15 mouse cellular contexts compared by ENCODE assay signal in genomic region chr3:8288437-8288836, GRCm38 (mm10).
DNase-seq lines count a peak whose midpoint lies in the region; ATAC-seq and TF ChIP-seq lines count a peak whose summit lies in the region.
"Had no signal": no experiment of that assay in that cellular context is flagged by ENCODE, and none has a peak within 500 bp of the region (broad histone marks: within the 10 kb centered on the region; RNA-seq: fewer than 3 reads in every experiment).

No protein-coding gene starts in this region.

- H3K4me3 ChIP-seq in embryonic facial prominence, embryonic 14.5 days (ENCODE audit: low read depth, low read length) = no peak overlapping the region
- H3K4me3 ChIP-seq in embryonic facial prominence, embryonic 10.5 days = no peak overlapping the region
- H3K4me3 ChIP-seq in midbrain, postnatal 0 days (ENCODE audit: low read depth, low read length) = no peak overlapping the region
- H3K4me3 ChIP-seq in midbrain, embryonic 13.5 days (replicated peaks) = no peak overlapping the region
- no peak overlapping the region for H3K4me3 ChIP-seq in forebrain, embryonic 16.5 days (replicated peaks; ENCODE audit: low read length)
- H3K4me3 ChIP-seq: embryonic facial prominence, embryonic 15.5 days; hindbrain, embryonic 15.5 days; limb, embryonic 12.5 days; liver, embryonic 15.5 days had no signal

- peak; percentile 81 for DNase-seq in embryonic facial prominence, embryonic 14.5 days (ENCODE audit: low spot score)
- no peak for DNase-seq in embryonic facial prominence, embryonic 10.5 days (ENCODE audit: low spot score)
- peak; percentile 14 for DNase-seq in midbrain, postnatal 0 days (ENCODE audit: low spot score)
- DNase-seq in cerebellum, postnatal 25 days = peak; percentile 42 to 71
- peak; percentile 31 for DNase-seq in large intestine, adult 2 months (ENCODE audit: low read depth, low spot score)
- DNase-seq in urinary bladder, postnatal 4 days (ENCODE audit: low spot score in 2 of 2) = no peak
- DNase-seq: forebrain, postnatal 0 days; heart, postnatal 10 days; right cerebral cortex, postnatal 14 days had no signal

- H3K9ac ChIP-seq in embryonic facial prominence, embryonic 14.5 days (ENCODE audit: low read depth, low read length) = no peak overlapping the region
- H3K9ac ChIP-seq in midbrain, postnatal 0 days (replicated peaks; ENCODE audit: low read length, poor library complexity, severe bottlenecking) = no peak overlapping the region
- H3K9ac ChIP-seq in midbrain, embryonic 13.5 days (replicated peaks) = no peak overlapping the region
- H3K9ac ChIP-seq in forebrain, embryonic 16.5 days (replicated peaks; ENCODE audit: low read depth, low read length) = no peak overlapping the region
- H3K9ac ChIP-seq: embryonic facial prominence, embryonic 15.5 days; forebrain, postnatal 0 days; hindbrain, embryonic 15.5 days; limb, embryonic 12.5 days; liver, embryonic 15.5 days had no signal

- H3K27ac ChIP-seq in embryonic facial prominence, embryonic 14.5 days (replicated peaks; ENCODE audit: low read depth, low read length) = no peak overlapping the region
- H3K27ac ChIP-seq in embryonic facial prominence, embryonic 10.5 days (replicated peaks) = no peak overlapping the region
- no peak overlapping the region for H3K27ac ChIP-seq in midbrain, postnatal 0 days (ENCODE audit: low read depth, low read length)
- no peak overlapping the region for H3K27ac ChIP-seq in midbrain, embryonic 13.5 days
- no peak overlapping the region for H3K27ac ChIP-seq in forebrain, embryonic 16.5 days (ENCODE audit: low read length)
- H3K27ac ChIP-seq: embryonic facial prominence, embryonic 15.5 days; hindbrain, embryonic 15.5 days; limb, embryonic 12.5 days; liver, embryonic 15.5 days had no signal

- TF ChIP-seq CTCF in midbrain, postnatal 0 days (IDR thresholded peaks at IDR 0.05) = no peak

- 41% methylated on average over 1 of the region's 1 CpGs for WGBS in embryonic facial prominence, embryonic 14.5 days
- 85% methylated on average over 1 of the region's 1 CpGs for WGBS in embryonic facial prominence, embryonic 10.5 days
- WGBS in midbrain, postnatal 0 days = 76% methylated on average over 1 of the region's 1 CpGs
- WGBS in midbrain, embryonic 13.5 days = 92% methylated on average over 1 of the region's 1 CpGs
- 23% methylated on average over 1 of the region's 1 CpGs for WGBS in large intestine, adult 2 months
- 80% methylated on average over 1 of the region's 1 CpGs for WGBS in forebrain, embryonic 16.5 days

- peak; percentile 65 for ATAC-seq in embryonic facial prominence, embryonic 14.5 days (ENCODE audit: low read depth)
- no peak for ATAC-seq in midbrain, postnatal 0 days (ENCODE audit: low FRiP score)
- ATAC-seq in midbrain, embryonic 13.5 days = no peak
- no peak for ATAC-seq in forebrain, embryonic 16.5 days
- ATAC-seq: forebrain, postnatal 0 days had no signal

- no peak overlapping the region for H3K4me2 ChIP-seq in embryonic facial prominence, embryonic 14.5 days (ENCODE audit: low read depth, low read length)
- H3K4me2 ChIP-seq in midbrain, postnatal 0 days (ENCODE audit: low read depth, low read length, poor library complexity, severe bottlenecking) = no peak overlapping the region
- H3K4me2 ChIP-seq in midbrain, embryonic 13.5 days (replicated peaks) = no peak overlapping the region
- H3K4me2 ChIP-seq in forebrain, embryonic 16.5 days (ENCODE audit: low read length) = no peak overlapping the region
- H3K4me2 ChIP-seq: embryonic facial prominence, embryonic 15.5 days; hindbrain, embryonic 15.5 days; limb, embryonic 12.5 days; liver, embryonic 15.5 days had no signal

- H3K9me3 ChIP-seq in embryonic facial prominence, embryonic 14.5 days (ENCODE audit: control insufficient read depth, low read length) = no peaks in the 10 kb centered on the region
- no peaks in the 10 kb centered on the region for H3K9me3 ChIP-seq in embryonic facial prominence, embryonic 10.5 days
- H3K9me3 ChIP-seq in midbrain, postnatal 0 days (ENCODE audit: low read length) = no peaks in the 10 kb centered on the region
- H3K9me3 ChIP-seq in midbrain, embryonic 13.5 days = no peaks in the 10 kb centered on the region
- H3K9me3 ChIP-seq in forebrain, embryonic 16.5 days (ENCODE audit: control insufficient read depth, low read length) = no peaks in the 10 kb centered on the region
- H3K9me3 ChIP-seq: embryonic facial prominence, embryonic 15.5 days; hindbrain, embryonic 15.5 days; limb, embryonic 12.5 days; liver, embryonic 15.5 days had no signal

- H3K27me3 ChIP-seq in embryonic facial prominence, embryonic 14.5 days (replicated peaks; ENCODE audit: control insufficient read depth, insufficient read depth, low read length) = no peaks in the 10 kb centered on the region
- H3K27me3 ChIP-seq in embryonic facial prominence, embryonic 10.5 days (replicated peaks; ENCODE audit: low read depth, poor library complexity, severe bottlenecking) = no peaks in the 10 kb centered on the region
- H3K27me3 ChIP-seq in midbrain, postnatal 0 days (ENCODE audit: insufficient read depth, low read length) = no peaks in the 10 kb centered on the region
- H3K27me3 ChIP-seq in midbrain, embryonic 13.5 days = no peaks in the 10 kb centered on the region
- H3K27me3 ChIP-seq in forebrain, embryonic 16.5 days (replicated peaks; ENCODE audit: control insufficient read depth, insufficient read depth, low read length) = no peaks in the 10 kb centered on the region
- H3K27me3 ChIP-seq: embryonic facial prominence, embryonic 15.5 days; hindbrain, embryonic 15.5 days; limb, embryonic 12.5 days; liver, embryonic 15.5 days had no signal

- no peaks in the 10 kb centered on the region for H3K4me1 ChIP-seq in embryonic facial prominence, embryonic 14.5 days (ENCODE audit: control insufficient read depth, insufficient read depth, low read length)
- no peaks in the 10 kb centered on the region for H3K4me1 ChIP-seq in embryonic facial prominence, embryonic 10.5 days
- no peaks in the 10 kb centered on the region for H3K4me1 ChIP-seq in midbrain, postnatal 0 days (ENCODE audit: insufficient read depth, low read length)
- H3K4me1 ChIP-seq in midbrain, embryonic 13.5 days (replicated peaks) = no peaks in the 10 kb centered on the region
- H3K4me1 ChIP-seq in forebrain, embryonic 16.5 days (replicated peaks; ENCODE audit: control insufficient read depth, insufficient read depth, low read length) = no peaks in the 10 kb centered on the region
- H3K4me1 ChIP-seq: embryonic facial prominence, embryonic 15.5 days; hindbrain, embryonic 15.5 days; limb, embryonic 12.5 days; liver, embryonic 15.5 days had no signal

- H3K36me3 ChIP-seq in embryonic facial prominence, embryonic 14.5 days (ENCODE audit: control insufficient read depth, insufficient read depth, low read length) = no peaks in the 10 kb centered on the region
- H3K36me3 ChIP-seq in embryonic facial prominence, embryonic 10.5 days (replicated peaks) = no peaks in the 10 kb centered on the region
- no peaks in the 10 kb centered on the region for H3K36me3 ChIP-seq in midbrain, postnatal 0 days (ENCODE audit: insufficient read depth, low read length)
- no peaks in the 10 kb centered on the region for H3K36me3 ChIP-seq in midbrain, embryonic 13.5 days
- no peaks in the 10 kb centered on the region for H3K36me3 ChIP-seq in forebrain, embryonic 16.5 days (ENCODE audit: control insufficient read depth, insufficient read depth)
- H3K36me3 ChIP-seq: embryonic facial prominence, embryonic 15.5 days; hindbrain, embryonic 15.5 days; limb, embryonic 12.5 days; liver, embryonic 15.5 days had no signal

Comparison
In these comparisons a context has a peak if more than half of its experiments do, and no peak if none do; other contexts are left out.
1. DNase-seq: peak in embryonic facial prominence, embryonic 14.5 days (single experiment), midbrain, postnatal 0 days (single experiment), cerebellum, postnatal 25 days (2 of 2) and large intestine, adult 2 months (single experiment); none in embryonic facial prominence, embryonic 10.5 days (single experiment) and urinary bladder, postnatal 4 days (0 of 2).